Mouse (Mus musculus): ENCODE measurements around the gene Sipa1l1.

- no peak for TF ChIP-seq CTCF (IDR thresholded peaks at IDR 0.05; ENCODE audit: borderline replicate concordance, insufficient read depth, low read depth, low read length)
- TF ChIP-seq POLR2A (IDR thresholded peaks at IDR 0.05; ENCODE audit: borderline replicate concordance, insufficient read depth, low read length) = no peak
These were observed 215.6 kb downstream of the Sipa1l1 start for GRCm38 (mm10) chr12:82384719-82385118.

All from cerebellum, adult 2 months (tissue).